Mouse (Mus musculus): ENCODE measurements at regions not wholly inside any gene's neighbourhood (a gene's known extent, or its start where the extent isn't known, plus 50 kb on each side); places are given as distances from the start of the nearest gene placed in this dataset.
A peak's percentile ranks its signal among the peaks of the same experiment; 100 is the strongest.

DNA sequence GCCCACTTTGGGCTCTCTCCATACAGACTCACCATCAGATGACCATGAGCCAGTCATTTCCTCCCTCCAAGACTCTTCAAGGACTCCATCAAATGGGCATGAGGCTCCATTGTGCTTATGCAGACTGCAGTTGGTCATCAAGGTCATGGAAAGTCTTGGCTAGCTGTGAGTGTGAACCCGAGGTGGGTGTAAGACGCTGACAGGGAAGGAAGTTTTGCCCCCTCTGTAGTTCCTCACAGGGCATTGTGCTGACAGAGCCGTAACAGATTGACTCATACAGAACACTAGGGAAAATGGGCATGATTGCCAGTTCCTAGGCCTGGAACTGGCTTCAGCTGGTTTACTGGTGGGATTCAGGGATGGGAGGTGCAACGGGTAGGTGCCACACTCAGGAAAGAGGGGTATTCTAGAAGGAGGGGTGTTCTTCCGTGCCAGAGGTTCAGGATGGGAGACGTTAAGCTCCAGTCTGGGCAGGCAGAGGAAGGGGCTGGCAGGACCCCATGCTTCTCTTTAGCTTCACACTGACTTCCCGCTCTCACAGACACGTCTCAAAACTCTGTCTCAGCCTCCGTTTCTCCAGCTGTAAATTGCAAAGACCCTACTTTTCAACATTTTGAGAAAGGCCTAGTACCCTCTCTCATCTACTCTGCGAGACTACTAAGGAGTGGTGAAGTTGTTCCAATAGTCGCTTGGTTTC, 228.4 kb upstream of the Tprg start:
- Histone ChIP-seq H3K9ac (ENCODE audit: low read depth, low read length) (peak overlapping the region; percentile 84), H3K36me3 (ENCODE audit: control insufficient read depth, insufficient read depth, low read length) (no peaks in the 10 kb centered on the region), H3K4me1 (ENCODE audit: control insufficient read depth, insufficient read depth, low read length) (peaks cover 17% of the 10 kb centered on the region), H3K27me3 (ENCODE audit: control insufficient read depth, insufficient read depth, low read length) (no peaks in the 10 kb centered on the region), H3K4me3 (ENCODE audit: low read depth, low read length) (peak overlapping the region; percentile 61), H3K9me3 (replicated peaks; ENCODE audit: control insufficient read depth, low read length) (no peaks in the 10 kb centered on the region), H3K27ac (ENCODE audit: low read depth, low read length) (peak overlapping the region; percentile 82), H3K4me2 (peak overlapping the region; percentile 55)
- ATAC-seq (replicated peaks; ENCODE audit: insufficient number of reproducible peaks, low FRiP score, low TSS enrichment) = no peak
- WGBS (ENCODE audit: insufficient replicate concordance) = 30% methylated on average over 11 of the region's 11 CpGs

DNA sequence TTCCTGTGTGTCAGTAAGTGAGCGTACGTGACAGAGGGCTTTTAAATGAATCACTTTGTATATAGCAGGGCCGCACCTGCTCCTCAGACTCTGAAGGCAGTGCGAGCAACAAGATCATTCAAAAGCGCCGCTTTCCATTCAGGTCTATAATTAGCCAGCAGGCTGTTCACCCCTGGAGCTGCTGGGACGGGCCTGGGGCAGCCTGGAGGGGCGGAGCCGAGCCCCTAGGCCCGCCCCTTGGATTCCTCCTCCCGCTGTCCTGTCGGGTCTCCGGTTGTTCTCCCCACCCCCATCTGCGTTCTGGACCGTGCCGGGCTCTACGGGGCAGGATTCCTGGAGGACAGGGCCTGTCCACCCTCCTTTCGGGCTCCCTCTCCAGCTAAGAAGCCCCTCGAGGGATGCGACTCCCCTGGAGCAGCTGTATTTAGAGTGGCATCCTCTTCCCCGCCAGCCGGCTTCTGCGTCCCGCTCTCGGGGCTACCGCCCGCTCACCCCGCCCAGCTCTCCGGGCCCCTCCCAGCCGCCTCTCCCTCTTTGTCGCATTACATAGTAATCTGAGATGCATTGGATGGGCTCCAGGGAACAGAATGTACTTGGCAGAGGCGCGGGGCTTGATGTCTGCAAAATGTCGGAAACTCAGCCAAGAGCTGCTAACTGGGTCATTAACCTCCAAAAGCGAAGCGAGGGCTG, 227.7 kb upstream of the Tprg start:
- H3K27ac ChIP-seq (ENCODE audit: low read depth, low read length) = peak overlapping the region; percentile 82
- H3K36me3 ChIP-seq (ENCODE audit: control insufficient read depth, insufficient read depth, low read length) = no peaks in the 10 kb centered on the region
- H3K4me2 ChIP-seq = peak overlapping the region; percentile 55
- H3K9me3 ChIP-seq (replicated peaks; ENCODE audit: control insufficient read depth, low read length) = no peaks in the 10 kb centered on the region
- H3K4me1 ChIP-seq (ENCODE audit: control insufficient read depth, insufficient read depth, low read length) = peaks cover 17% of the 10 kb centered on the region
- H3K9ac ChIP-seq (ENCODE audit: low read depth, low read length) = peak overlapping the region; percentile 84
- no peaks in the 10 kb centered on the region for H3K27me3 ChIP-seq (ENCODE audit: control insufficient read depth, insufficient read depth, low read length)
- peak; percentile 93 for ATAC-seq (replicated peaks; ENCODE audit: insufficient number of reproducible peaks, low FRiP score, low TSS enrichment)
- WGBS (ENCODE audit: insufficient replicate concordance) = under 1% methylated on average over 36 of the region's 36 CpGs
- peak overlapping the region; percentile 61 for H3K4me3 ChIP-seq (ENCODE audit: low read depth, low read length)

DNA sequence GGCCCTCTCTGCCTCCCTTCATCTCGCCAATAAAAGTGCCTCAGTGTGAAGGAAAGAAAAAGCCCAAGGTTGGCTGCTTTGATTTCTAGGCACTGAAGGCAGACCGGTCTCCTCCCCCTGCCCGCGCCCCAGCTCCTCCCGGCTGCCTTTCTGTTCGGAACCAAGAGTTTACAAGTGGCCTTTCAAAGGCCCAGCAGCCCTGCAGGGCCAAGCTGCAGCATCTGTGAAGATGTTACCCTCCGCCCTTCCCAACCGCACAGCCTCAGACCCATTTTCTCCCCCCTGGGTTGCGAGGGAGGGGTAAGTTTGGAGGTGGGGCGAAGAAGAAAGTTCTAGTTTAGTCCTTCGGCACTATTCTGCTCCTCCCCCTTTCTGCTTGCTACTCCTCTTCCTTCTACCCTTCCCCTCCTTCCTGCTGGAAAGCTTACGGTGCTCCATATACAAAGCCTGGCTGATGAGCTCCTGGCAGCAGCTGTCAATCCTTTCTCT, 227.1 kb upstream of the Tprg start:
- peak; percentile 28; the same call in 1 of the 2 replicates for ATAC-seq (replicated peaks; ENCODE audit: insufficient number of reproducible peaks, low FRiP score, low TSS enrichment)
- Histone ChIP-seq H3K27ac (ENCODE audit: low read depth, low read length) (peak overlapping the region; percentile 82), H3K4me3 (ENCODE audit: low read depth, low read length) (peak overlapping the region; percentile 61), H3K9ac (ENCODE audit: low read depth, low read length) (peak overlapping the region; percentile 84), H3K9me3 (replicated peaks; ENCODE audit: control insufficient read depth, low read length) (no peaks in the 10 kb centered on the region), H3K4me1 (ENCODE audit: control insufficient read depth, insufficient read depth, low read length) (peaks cover 17% of the 10 kb centered on the region), H3K27me3 (ENCODE audit: control insufficient read depth, insufficient read depth, low read length) (no peaks in the 10 kb centered on the region), H3K36me3 (ENCODE audit: control insufficient read depth, insufficient read depth, low read length) (no peaks in the 10 kb centered on the region), H3K4me2 (peak overlapping the region; percentile 55)
- WGBS (ENCODE audit: insufficient replicate concordance) = under 1% methylated on average over 11 of the region's 12 CpGs

DNA sequence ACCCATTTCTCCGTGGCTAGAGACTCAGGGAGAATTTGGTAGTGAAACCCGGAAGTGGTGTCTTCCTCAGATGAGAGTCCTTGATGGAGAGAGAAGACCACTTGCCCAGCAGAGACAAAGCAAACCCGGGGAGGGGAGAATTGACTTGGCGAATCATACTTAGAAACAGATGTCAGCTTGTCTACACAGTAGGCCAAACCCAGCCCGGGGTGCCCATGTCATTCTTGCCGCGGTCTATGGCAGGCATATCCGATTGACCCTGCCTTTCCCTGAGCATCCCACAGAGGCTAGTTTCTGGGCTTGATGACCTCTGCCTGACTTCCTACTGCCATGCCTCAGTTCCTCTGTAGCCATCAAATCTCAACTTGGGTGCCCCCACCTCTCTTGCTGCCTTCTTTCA, 226.4 kb upstream of the Tprg start:
- Histone ChIP-seq H3K4me3 (ENCODE audit: low read depth, low read length) (no peak overlapping the region), H3K9me3 (replicated peaks; ENCODE audit: control insufficient read depth, low read length) (no peaks in the 10 kb centered on the region), H3K4me1 (ENCODE audit: control insufficient read depth, insufficient read depth, low read length) (peaks cover 17% of the 10 kb centered on the region), H3K4me2 (no peak overlapping the region), H3K9ac (ENCODE audit: low read depth, low read length) (no peak overlapping the region), H3K27me3 (ENCODE audit: control insufficient read depth, insufficient read depth, low read length) (no peaks in the 10 kb centered on the region), H3K36me3 (ENCODE audit: control insufficient read depth, insufficient read depth, low read length) (no peaks in the 10 kb centered on the region), H3K27ac (ENCODE audit: low read depth, low read length) (0 out of 2 replicates have a peak overlapping the region, but pooled peaks have one; percentile 82)
- WGBS (ENCODE audit: insufficient replicate concordance) = 79% methylated on average over 8 of the region's 8 CpGs
- ATAC-seq (replicated peaks; ENCODE audit: insufficient number of reproducible peaks, low FRiP score, low TSS enrichment) = no peak

DNA sequence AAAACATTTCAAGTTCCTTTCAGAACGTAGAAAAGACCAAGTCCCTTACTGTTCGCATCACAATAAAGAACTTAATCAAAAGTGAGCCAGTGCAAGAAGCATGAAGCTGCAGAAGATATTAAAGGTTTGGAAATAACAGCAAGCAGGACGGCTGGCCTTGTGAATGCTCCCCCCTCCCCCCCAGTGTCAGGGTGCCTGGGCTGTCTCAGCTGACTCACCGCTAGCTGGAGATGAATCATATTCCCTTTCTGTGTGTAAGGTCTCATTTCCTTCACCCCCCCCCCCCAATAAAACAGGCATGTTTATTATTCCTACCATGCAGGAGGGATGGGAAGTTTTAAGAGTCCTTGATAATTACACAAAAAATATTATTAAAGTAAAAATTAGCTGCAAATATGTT, 225.0 kb upstream of the Tprg start:
- Histone ChIP-seq H3K4me1 (ENCODE audit: control insufficient read depth, insufficient read depth, low read length) (peaks cover 22% of the 10 kb centered on the region), H3K9ac (ENCODE audit: low read depth, low read length) (no peak overlapping the region), H3K9me3 (replicated peaks; ENCODE audit: control insufficient read depth, low read length) (no peaks in the 10 kb centered on the region), H3K27ac (ENCODE audit: low read depth, low read length) (no peak overlapping the region), H3K4me3 (ENCODE audit: low read depth, low read length) (no peak overlapping the region), H3K4me2 (no peak overlapping the region), H3K27me3 (ENCODE audit: control insufficient read depth, insufficient read depth, low read length) (no peaks in the 10 kb centered on the region), H3K36me3 (ENCODE audit: control insufficient read depth, insufficient read depth, low read length) (no peaks in the 10 kb centered on the region)
- WGBS (ENCODE audit: insufficient replicate concordance) = 67% methylated on average over 4 of the region's 4 CpGs
- no peak for ATAC-seq (replicated peaks; ENCODE audit: insufficient number of reproducible peaks, low FRiP score, low TSS enrichment)

DNA sequence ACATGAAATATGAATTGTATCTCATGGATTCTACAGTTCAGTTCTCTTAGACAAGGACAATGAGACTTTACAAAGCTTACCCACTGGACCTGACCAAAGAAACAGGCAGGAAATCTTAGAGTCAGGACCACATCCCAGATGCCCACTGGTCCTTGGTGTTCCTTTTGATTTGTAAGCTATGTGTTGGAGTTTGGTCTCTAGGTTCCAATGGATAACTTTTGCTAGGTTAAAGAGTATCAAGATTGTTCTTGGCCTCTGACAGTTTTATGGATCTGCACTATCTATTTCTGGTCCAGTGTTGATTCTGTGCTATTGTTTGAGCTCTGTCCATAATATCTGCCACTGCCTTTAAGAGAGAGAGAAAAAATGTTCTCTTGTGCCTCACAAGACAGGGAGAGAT, 222.6 kb upstream of the Tprg start:
- no peak overlapping the region for H3K27ac ChIP-seq (ENCODE audit: low read depth, low read length)
- H3K9ac ChIP-seq (ENCODE audit: low read depth, low read length) = no peak overlapping the region
- ATAC-seq (replicated peaks; ENCODE audit: insufficient number of reproducible peaks, low FRiP score, low TSS enrichment) = no peak
- no peaks in the 10 kb centered on the region for H3K9me3 ChIP-seq (replicated peaks; ENCODE audit: control insufficient read depth, low read length)
- H3K27me3 ChIP-seq (ENCODE audit: control insufficient read depth, insufficient read depth, low read length) = no peaks in the 10 kb centered on the region
- no peak overlapping the region for H3K4me2 ChIP-seq
- H3K4me3 ChIP-seq (ENCODE audit: low read depth, low read length) = no peak overlapping the region
- no peaks in the 10 kb centered on the region for H3K36me3 ChIP-seq (ENCODE audit: control insufficient read depth, insufficient read depth, low read length)
- peaks cover 18% of the 10 kb centered on the region for H3K4me1 ChIP-seq (ENCODE audit: control insufficient read depth, insufficient read depth, low read length)

DNA sequence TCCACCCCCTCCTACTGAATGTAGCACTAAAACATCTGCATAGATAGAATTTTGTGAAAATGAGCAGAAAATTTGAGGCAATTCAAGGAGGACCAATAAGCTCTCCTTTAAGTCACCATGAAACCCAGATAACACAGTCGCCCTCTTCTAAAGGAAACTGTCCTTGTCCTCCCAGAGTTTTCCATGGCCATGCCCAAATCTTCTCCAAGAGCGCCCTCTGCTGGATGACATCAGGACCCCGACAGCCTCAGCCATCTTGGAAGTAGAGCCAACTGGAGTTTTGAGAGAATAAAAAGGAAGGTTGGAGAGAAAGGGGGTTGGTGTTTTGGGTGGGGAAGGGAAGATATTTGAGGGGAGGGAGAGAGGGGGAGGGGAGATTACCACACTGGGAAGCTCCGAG, 222.1 kb upstream of the Tprg start:
- no peaks in the 10 kb centered on the region for H3K9me3 ChIP-seq (replicated peaks; ENCODE audit: control insufficient read depth, low read length)
- ATAC-seq (replicated peaks; ENCODE audit: insufficient number of reproducible peaks, low FRiP score, low TSS enrichment) = no peak
- WGBS (ENCODE audit: insufficient replicate concordance) = 12% methylated on average over 4 of the region's 4 CpGs
- H3K9ac ChIP-seq (ENCODE audit: low read depth, low read length) = no peak overlapping the region
- H3K36me3 ChIP-seq (ENCODE audit: control insufficient read depth, insufficient read depth, low read length) = no peaks in the 10 kb centered on the region
- peaks cover 18% of the 10 kb centered on the region for H3K4me1 ChIP-seq (ENCODE audit: control insufficient read depth, insufficient read depth, low read length)
- H3K4me3 ChIP-seq (ENCODE audit: low read depth, low read length) = no peak overlapping the region
- no peaks in the 10 kb centered on the region for H3K27me3 ChIP-seq (ENCODE audit: control insufficient read depth, insufficient read depth, low read length)
- no peak overlapping the region for H3K4me2 ChIP-seq
- no peak overlapping the region for H3K27ac ChIP-seq (ENCODE audit: low read depth, low read length)

DNA sequence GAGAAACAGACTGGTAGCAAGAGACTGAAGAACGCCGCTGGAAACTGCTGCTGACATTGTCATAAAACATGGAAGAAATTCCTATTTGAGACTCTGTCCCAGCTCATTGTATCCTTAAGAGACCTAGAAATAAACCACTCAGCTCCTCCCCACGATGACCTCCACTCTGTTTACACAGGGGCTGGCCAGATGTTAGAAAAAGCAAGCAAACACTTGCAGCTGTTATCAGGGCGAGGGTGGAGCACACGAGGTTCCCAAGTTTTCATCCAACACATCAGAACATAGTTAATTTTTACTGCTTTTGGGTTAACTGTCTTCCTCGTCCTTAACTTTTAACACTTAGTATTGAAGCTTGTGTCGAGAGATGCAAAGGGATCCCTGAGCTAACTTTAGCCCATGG, 219.8 kb upstream of the Tprg start:
- H3K27me3 ChIP-seq (ENCODE audit: control insufficient read depth, insufficient read depth, low read length) = no peaks in the 10 kb centered on the region
- WGBS (ENCODE audit: insufficient replicate concordance) = 36% methylated on average over 7 of the region's 7 CpGs
- H3K4me1 ChIP-seq (ENCODE audit: control insufficient read depth, insufficient read depth, low read length) = peaks cover 10% of the 10 kb centered on the region; the same call in 1 of the 2 replicates
- H3K27ac ChIP-seq (ENCODE audit: low read depth, low read length) = no peak overlapping the region
- H3K4me3 ChIP-seq (ENCODE audit: low read depth, low read length) = no peak overlapping the region
- H3K36me3 ChIP-seq (ENCODE audit: control insufficient read depth, insufficient read depth, low read length) = no peaks in the 10 kb centered on the region
- ATAC-seq (replicated peaks; ENCODE audit: insufficient number of reproducible peaks, low FRiP score, low TSS enrichment) = no peak
- no peaks in the 10 kb centered on the region for H3K9me3 ChIP-seq (replicated peaks; ENCODE audit: control insufficient read depth, low read length)
- H3K9ac ChIP-seq (ENCODE audit: low read depth, low read length) = no peak overlapping the region
- no peak overlapping the region for H3K4me2 ChIP-seq

All from heart, embryonic 11.5 days (tissue).